Mouse (Mus musculus): ENCODE measurements around the gene Rab34. TPM values are rescaled to one million over a fixed set of nuclear protein-coding genes. Genes with fewer than 3 reads are reported as not detected.
A peak's percentile ranks its signal among the peaks of the same experiment; 100 is the strongest.
"Not testable (repeated sequence)": the region's sequence is repeated elsewhere in the genome, so short reads cannot be mapped to it uniquely, and the experiment has no call there.

Rab34 gene
- polyA plus RNA-seq, 1 experiment: 79.2 TPM

DNA sequence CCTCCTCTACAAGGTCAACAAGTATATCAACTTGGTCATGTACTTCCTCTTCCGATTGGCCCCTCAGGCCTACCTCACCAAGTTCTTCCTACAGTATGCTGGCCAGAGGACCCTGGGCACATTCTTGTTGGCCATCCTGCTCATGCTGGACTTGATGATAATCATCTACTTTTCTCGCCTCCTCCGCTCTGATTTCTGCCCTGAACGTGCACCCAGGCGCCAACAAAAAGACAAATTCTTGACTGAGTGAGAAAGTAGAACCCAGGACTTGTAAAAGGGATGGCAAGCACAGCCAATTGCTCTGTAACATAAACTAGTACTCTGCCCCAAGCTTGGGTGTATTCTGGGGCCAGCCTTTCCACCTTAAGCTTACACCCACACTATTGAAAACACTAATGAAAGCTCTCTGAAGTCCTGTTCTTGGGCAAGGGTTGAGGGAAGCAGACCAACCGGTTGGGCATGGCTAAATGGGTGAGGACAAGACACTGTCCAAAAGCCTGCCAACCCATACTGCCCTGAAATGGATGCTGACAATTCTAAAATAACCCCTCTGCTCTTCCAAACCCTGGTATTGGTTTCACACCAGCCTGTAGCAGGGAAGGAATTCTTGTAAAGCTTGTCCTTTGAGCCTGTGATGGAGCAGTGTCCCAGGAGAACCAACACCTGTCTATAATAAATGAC is 8.0 kb upstream of the Rab34 start:
- DNase-seq (ENCODE audit: low spot score): no peak

DNA sequence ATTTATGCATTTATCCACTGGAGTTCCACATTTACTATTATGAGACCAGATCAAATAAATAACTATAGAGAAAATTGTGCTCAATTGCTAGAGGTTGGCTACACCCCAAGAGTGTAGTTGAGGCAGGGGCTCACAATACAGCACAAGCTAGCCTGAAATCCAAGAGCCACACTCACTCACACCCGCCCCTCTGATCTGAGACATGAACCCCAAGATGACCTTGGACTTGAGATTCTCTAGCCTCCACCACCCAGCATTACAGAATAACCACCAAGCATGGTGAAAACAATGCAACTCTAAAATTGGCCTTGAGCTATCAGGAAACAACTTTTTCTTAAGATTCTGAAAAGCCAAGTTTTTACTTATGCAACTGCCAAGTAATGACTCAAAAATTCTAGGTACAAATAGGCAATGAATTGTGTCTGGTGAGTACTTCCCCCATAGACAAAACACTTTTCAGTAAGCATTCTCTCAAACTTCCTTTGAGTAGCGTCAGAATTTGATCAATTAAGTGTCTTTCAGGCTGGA is 6.3 kb upstream of the Rab34 start:
- no peak for DNase-seq (ENCODE audit: low spot score)

DNA sequence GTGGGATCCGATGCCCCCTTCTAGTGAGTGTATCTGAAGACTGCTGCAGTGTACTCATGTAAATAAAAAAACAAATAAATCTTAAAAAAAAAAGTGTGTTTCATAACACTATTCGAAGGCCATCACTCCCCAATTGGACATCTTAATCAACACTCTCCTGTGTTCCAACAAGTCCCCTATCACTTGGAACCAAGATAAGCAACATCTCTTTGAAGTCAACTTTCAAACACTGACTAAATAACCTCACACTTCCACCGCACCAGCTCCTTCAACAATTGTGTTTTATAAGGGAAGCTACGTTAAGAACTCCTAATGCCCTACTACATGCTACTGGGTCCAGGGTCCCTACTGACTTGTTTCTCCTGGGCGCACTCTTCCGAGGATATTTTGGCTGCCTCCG is 5.8 kb upstream of the Rab34 start:
- DNase-seq (ENCODE audit: low spot score): no peak

DNA sequence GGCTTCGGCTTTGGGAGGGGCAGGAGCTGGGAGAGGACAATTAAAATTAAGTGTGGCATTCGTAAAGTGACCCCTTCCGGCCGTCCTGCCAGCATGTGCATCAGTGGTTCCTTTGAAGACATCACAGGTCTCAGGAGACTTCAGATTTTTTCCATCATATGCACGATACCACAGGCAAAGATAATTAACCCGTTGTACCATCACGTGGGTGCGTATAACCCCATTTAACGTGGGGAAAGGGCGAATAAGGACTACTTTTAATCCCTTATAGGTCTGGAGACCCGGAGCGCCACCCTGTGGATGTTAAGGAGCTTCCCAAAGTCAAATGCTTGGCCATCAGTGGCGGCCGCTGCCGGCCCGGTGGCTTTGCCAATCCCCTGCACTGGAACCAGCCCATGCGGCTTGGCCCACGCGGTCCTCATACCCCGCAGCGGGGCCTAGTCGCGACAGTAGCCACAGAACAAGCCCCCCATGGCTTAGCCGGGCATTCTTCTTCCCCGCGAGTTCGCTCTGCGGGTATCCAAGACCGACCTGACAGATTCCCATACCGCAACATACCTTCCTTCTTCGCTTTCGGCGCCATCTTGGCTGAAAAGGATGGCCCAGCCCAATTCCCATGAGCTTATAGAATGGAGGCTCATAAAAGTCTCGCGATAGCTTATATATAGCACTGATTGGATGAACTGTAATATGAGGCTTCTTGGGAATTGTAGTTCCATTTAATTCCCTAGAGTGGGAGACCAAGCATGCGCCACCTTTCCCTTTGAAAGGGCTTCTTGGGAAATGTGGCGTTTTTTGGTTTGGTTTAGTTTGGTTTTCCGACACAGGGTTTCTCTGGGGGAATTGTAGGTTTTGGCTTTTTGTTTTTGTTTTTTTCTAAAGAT is 5.0 kb upstream of the Rab34 start, which contains the start of gene Rpl23a:
TSS of gene Rpl23a (minus strand) at position 624 of the 884 bp plus-strand sequence.
- DNase-seq (ENCODE audit: low spot score): peak; percentile 75

DNA sequence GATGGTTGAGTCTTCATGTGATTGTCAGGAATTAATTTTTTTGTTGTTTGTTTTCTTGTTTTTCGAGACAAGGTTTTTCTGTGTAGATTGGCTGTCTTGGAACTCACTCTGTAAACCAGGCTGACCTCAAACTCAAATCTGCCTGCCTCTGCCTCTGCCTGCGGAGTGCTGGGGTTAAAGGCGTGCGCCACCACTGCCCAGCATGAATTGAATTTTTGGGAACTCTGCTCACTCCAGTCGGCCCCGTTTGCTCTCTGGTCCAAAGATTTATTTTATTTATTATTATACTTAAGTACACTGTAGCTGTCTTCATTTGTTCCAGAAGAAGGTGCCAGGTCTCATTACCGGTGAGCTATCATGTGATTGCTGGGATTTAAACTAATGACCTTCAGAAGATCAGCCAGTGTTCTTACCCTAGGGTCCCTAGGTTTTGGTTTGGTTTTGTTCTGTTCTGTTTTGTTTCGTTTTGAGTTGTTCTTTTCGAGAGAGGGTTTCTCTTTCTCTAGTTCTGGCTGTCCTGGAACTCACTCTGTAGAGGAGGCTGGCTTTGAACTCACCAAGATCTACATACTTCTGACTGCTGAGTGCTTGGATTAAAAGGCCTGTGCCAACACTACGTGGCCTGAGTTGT is 4.2 kb upstream of the Rab34 start:
- DNase-seq (ENCODE audit: low spot score): no peak

DNA sequence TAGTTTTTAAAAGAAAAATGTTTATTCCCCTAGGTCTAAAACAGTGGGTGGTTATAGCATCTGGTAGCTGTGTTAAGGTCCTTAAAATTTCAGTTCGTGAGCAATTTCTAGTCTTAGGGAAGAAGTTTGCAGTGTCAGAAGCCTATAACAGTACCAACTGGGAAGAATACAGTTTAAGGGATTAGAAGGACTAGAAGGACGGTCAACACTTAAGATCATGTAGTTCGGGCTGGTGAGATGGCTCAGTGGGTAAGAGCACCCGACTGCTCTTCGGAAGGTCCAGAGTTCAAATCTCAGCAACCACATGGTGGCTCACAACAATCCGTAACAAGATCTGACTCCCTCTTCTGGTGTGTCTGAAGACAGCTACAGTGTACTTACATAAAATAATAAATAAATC is 3.5 kb upstream of the Rab34 start:
- not testable (repeated sequence) for DNase-seq (ENCODE audit: low spot score)

DNA sequence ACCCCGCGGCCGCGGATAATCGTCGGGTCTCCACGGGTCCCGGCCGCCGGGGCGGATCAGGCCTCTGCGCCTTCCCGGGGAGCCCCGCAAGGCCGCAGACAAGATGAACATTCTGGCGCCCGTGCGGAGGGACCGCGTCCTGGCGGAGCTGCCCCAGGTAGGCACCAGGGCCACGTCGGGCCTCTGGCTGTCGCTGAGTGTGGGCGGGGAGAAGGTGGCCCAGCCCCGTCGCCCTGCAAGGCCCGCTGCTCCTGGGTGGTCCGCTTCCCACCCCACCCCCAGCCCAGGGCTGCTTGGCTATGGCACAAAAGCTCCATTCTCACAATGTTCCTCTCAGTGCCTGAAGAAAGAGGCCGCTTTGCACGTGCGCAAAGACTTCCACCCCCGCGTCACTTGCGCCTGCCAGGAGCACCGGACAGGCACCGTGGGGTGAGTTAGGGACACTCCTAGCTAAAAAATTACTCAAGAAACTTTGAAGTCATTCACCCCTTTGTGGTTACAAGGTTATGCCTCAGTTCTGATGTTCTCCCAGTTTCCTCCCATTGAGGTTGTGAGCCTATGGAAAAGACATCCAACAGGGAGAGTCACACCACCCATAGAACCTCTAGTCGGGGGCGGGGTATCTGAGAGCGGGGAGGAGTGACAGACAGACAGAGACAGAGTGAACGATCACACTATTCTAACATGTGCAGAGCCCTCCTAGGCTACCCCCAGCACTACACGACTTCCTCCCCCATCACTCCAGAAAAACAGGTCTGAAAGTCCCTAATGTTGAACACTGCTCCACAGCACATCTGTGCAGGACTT is 1.2 kb downstream of the Rab34 start:
- DNase-seq (ENCODE audit: low spot score): no peak

DNA sequence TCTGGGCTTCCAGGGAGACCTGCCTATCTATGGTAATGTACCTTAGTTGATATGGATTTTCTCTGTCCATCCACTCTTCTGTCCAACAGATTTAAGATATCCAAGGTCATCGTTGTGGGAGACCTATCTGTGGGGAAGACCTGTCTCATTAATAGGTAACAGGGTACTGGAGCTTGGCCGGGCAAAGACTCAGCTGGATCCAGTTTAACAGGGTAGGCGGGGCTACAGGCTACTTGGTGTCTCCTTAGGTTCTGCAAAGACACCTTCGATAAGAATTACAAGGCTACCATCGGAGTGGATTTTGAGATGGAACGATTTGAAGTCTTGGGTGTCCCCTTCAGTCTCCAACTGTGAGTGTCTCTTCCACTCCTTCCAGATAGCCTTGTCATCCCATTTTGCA is 1.8 kb downstream of the Rab34 start:
- DNase-seq (ENCODE audit: low spot score): no peak

DNA sequence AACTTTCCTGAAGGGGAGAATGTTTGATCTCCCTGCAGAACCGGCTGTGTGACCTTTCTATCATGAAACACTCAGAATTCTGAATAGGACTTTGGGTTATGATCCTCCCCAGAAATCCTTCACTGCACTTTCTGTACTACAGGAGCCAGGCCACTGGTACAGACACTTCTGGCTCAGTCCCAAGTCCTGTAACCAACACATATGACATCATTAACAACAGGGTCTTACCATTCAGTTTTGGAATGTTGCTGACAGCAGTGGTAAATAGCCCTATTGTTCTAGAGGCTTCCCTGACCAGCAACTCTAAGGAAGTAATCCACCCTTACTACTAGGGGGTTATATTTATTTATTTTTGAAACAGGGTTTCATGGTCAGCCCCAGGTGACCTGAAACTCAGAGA is 4.9 kb downstream of the Rab34 start, which contains the start of gene Proca1:
TSS of gene Proca1 (plus strand) at position 280 of the 400 bp plus-strand sequence.
- no peak for DNase-seq (ENCODE audit: low spot score)

DNA sequence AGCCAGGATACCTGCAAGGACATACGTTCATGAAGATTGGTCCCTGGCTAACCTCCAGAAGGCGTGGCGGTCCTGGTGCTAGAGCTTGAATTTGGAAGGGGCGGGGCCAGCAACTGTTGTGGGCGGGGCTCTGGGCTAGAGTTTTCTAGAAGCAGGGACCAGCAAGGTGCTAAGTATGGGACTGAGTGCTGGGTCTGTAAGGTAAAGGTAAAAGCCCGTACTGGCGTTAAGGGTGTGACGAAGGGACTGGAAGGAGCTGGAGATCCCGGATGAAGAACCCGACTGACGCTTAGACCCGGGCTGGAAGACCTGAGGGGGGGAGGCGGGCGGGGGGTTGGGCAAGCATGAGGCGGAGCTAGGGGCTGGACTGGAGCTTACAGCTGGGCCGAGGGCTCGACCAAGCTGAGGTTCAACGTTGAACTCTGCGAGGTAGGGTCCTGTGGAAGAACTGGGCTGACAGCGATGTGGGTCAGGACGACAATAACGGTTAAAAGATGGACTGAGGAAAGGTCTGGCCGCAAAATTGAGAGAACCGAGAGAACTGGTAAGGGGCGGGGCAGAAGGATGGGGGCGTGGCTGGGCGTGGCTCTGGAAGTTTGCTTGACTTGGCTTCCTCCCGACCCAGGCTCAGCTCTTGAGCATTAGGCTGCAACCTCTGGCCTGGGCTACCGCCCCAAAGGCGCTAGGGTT is 6.3 kb downstream of the Rab34 start:
- peak; percentile 54 for DNase-seq (ENCODE audit: low spot score)

DNA sequence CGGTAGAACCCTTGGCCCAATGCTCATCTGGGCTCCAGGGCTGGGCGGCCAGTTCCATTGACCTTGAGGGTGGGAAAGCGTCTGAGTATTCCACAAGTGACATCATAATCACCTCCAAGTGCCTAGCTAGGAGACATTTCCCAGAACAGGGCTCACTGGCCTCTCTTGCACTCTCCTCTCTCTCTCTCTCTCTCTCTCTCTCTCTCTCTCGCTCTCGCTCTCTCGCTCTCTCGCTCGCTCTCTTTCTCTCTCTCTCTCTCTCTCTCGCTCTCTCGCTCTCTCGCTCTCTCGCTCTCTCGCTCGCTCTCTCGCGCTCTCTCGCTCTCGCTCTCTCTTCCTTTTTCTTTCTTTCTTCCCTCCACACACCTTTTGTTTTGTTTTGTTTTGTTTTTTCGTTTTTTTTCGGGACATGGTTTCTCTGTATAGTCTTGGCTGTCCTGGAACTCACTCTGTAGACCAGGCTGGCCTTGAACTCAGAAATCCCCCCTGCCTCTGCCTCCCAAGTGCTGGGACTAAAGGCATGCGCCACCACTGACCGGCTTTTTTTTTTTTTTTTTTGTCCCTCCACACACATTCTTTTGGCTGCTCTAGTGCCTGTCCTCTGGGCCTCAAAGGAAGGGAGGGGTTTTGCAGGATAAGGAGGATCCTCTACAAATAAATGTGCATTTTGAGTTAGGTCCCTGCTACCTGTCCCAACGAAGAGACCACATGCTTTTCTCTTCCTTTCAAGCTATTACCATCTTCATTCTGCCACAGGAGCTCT is 7.1 kb downstream of the Rab34 start:
- DNase-seq (ENCODE audit: low spot score): no peak

DNA sequence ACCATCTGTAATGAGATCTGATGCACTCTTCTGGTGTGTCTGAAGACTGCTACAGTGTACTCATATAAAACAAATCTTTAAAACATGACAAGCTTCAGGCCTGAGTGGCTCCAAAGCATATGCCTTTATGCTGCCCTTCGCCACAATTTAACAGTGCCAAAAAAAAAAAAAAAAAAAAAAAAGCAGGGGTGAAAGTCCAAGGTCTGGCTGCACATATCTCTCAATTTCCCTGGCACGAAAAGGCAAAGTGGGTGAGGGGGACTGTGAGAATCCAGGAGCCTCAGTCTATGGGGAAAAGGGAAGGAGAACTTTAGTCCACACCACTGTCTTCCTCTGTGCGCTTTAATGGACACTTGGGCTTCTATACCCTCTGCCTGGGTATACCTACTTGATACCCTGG is 14.1 kb downstream of the Rab34 start:
- DNase-seq (ENCODE audit: low spot score): no peak

DNA sequence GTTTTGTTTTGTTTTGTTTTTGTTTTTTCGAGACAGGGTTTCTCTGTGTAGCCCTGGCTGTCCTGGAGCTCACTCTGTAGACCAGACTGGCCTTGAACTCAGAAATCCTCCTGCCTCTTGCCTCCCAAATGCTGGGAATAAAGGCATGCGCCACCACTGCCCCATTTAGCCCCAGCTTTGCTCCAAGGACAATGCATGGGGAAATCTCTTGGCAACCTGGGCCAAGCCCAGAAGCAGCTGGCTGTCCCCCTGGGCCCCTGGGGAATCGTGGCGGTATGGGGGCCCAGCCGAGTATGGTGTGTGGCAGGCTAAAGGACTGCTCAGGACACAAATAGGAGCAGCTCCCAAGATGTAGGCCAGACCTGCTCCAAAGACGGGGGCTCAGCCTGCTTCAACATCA is 16.1 kb downstream of the Rab34 start:
- no peak for DNase-seq (ENCODE audit: low spot score)

DNA sequence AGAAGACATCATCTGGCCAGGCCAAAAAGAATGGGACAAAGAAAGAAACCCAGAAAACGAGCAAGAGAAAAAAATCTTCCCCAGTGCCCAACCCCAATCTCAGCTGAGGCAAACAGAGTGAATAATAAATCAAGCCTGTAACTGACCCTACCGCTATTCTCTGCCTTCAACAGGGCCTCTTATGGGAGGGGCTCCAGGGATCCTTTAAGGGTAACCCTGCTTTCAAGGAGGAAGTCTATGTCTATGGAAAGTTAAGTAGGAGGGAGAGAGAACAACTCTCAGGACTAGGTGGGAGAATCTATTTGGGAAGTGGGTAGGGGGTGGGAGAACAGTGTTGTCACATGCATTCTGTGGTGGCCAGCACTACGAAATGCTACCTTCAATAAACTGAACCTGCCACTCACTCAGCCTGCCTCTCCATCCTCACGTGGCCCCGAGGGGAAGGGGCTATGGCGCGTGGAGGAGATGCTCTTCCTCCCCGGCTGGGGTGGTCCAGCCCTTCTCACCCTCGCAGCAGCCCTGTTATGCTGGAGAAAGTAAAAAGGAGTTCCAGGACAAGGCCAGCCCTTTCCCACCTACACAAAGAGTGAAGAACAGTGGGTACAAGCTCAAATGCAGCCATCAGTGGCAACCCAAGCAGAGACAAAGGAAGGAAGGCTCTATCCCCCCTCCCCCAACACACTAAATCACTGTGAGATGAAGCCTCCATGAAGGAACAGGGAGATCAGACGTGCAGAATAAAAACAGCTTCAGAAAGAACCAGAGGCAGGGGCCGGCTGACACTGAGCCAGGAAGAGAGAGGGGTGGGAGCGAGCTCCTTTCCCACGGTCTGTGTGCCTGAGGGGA is 17.4 kb downstream of the Rab34 start:
- DNase-seq (ENCODE audit: low spot score): no peak

DNA sequence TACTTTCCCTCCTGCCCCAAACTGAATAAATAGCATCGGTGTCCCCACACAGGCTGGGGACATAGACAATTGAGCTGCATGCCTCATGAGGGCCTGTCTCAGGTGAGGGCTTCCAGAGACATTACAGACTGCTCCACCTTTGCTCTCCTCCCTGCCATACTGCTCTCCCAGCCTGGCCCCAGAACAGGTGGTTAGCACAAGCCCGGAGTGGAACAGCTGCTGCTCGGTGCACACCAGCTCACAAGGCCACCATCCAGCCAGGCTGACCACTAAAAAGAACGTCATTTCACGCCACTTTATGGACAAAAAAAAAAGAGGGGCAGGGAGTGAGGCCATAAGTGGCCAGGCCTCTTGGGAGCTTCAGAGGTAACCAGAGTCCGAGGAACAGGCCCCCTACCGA is 19.0 kb downstream of the Rab34 start:
- no peak for DNase-seq (ENCODE audit: low spot score)

DNA sequence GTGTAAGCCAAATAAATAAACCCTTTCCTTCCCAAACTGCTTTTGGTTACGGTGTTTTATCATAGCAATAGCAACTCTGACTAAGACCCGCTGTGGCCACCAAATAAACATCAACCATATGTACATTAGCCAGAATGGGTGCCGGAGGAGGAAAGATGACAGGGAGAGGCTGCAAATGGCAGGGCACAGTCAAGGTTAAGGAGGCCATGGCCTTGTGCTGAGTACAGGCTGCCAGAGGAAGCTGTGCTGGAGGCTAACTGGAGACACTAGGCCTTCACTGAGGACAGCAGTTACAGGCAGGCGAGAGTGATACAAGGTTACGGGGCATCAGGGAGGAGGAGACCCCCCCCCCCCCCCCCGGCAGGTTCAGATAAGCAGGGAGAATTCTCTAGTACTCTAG is 21.7 kb downstream of the Rab34 start:
- no peak for DNase-seq (ENCODE audit: low spot score)

DNA sequence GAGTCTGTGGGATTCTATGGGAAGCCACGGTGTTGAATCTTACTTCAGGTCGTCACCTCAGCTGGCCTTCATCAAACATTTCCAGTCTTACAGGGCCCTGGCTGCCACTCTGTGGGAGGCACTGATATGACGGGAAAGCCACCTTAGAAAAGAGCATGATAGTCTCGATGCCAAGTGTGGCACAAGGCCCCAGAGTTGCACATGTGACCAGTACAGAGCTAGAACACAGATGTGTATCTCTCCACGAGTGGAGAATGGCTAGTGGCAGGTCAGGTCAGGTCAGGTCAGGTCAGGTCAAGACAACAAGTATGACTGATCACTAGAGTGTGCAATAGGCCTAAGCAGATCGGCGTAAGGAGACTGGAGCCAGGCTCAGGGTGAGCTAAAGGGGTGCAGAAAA is 22.4 kb downstream of the Rab34 start:
- DNase-seq (ENCODE audit: low spot score): no peak

DNA sequence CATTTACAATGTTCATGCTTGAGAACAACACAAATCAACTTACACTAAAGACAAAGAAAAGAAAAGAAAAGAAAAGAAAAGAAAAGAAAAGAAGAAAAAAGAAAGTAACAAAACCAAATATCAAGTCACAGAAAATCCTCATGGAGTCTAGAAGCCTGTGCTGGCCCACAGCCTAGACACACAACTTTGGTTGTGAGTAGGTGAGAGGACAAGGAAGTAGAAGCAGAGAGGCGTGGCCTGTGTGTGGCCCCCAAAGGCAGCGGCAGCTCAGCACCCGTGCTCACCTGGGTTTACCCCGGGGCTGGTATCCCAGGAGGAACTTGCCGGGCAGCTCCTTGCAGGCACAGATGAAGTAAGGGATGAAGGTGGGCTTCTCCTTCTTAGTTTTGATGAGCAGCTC is 23.3 kb downstream of the Rab34 start:
- no peak for DNase-seq (ENCODE audit: low spot score)
